Comparison of ENCODE assay signal across 21 mouse cellular contexts in genomic region chr4:120199184-120199885, GRCm38 (mm10). TPM values are rescaled to one million over a fixed set of nuclear protein-coding genes. Genes with fewer than 3 reads are reported as not detected.
DNase-seq lines count a peak whose midpoint lies in the region; ATAC-seq lines count a peak whose summit lies in the region.
"Had no signal": no experiment of that assay in that cellular context is flagged by ENCODE, and none has a peak within 500 bp of the region (broad histone marks: within the 10 kb centered on the region; RNA-seq: fewer than 3 reads in every experiment).

No protein-coding gene starts in this region.

- no peak overlapping the region for H3K4me3 ChIP-seq in intestine, embryonic 14.5 days (ENCODE audit: low read depth, low read length)
- H3K4me3 ChIP-seq in stomach, embryonic 15.5 days (replicated peaks), result no peak overlapping the region
- H3K4me3 ChIP-seq: erythroblast, embryonic 14.5 days; liver, embryonic 13.5 days; midbrain, embryonic 13.5 days had no signal

- no peaks in the 10 kb centered on the region for H3K27me3 ChIP-seq in intestine, embryonic 14.5 days (replicated peaks; ENCODE audit: control insufficient read depth, insufficient read depth, low read length)
- H3K27me3 ChIP-seq in stomach, embryonic 15.5 days (replicated peaks), result no peaks in the 10 kb centered on the region
- H3K27me3 ChIP-seq: liver, embryonic 13.5 days; midbrain, embryonic 13.5 days had no signal

- H3K4me1 ChIP-seq in intestine, embryonic 14.5 days (replicated peaks; ENCODE audit: control insufficient read depth, insufficient read depth, low read length), result peaks cover 13% of the 10 kb centered on the region
- H3K4me1 ChIP-seq in stomach, embryonic 15.5 days, result peaks cover 4% of the 10 kb centered on the region; the same call in 1 of the 2 replicates
- H3K4me1 ChIP-seq: liver, embryonic 13.5 days had no signal

- no peaks in the 10 kb centered on the region for H3K9me3 ChIP-seq in intestine, embryonic 14.5 days (ENCODE audit: control insufficient read depth, low read length)
- H3K9me3 ChIP-seq in stomach, embryonic 15.5 days, result no peaks in the 10 kb centered on the region
- H3K9me3 ChIP-seq: liver, embryonic 13.5 days; midbrain, embryonic 13.5 days had no signal

- no peaks in the 10 kb centered on the region for H3K36me3 ChIP-seq in intestine, embryonic 14.5 days (ENCODE audit: control insufficient read depth, insufficient read depth, low read length)
- no peaks in the 10 kb centered on the region for H3K36me3 ChIP-seq in stomach, embryonic 15.5 days
- H3K36me3 ChIP-seq: G1E; liver, embryonic 13.5 days; midbrain, embryonic 13.5 days had no signal

- no peak overlapping the region for H3K27ac ChIP-seq in intestine, embryonic 14.5 days (ENCODE audit: low read depth)
- no peak overlapping the region for H3K27ac ChIP-seq in stomach, embryonic 15.5 days
- H3K27ac ChIP-seq: kidney, postnatal 0 days; liver, embryonic 13.5 days; midbrain, embryonic 13.5 days had no signal

- ATAC-seq in intestine, embryonic 14.5 days (replicated peaks; ENCODE audit: low FRiP score, low TSS enrichment, low read depth), result 0 out of 2 replicates have a peak, but pooled peaks have one; percentile 18
- ATAC-seq in stomach, embryonic 15.5 days (ENCODE audit: insufficient read depth, low FRiP score, low read depth), result peak; percentile 51; the same call in 1 of the 2 replicates
- ATAC-seq: forebrain, embryonic 16.5 days; hindbrain, embryonic 16.5 days; midbrain, embryonic 13.5 days had no signal

- H3K9ac ChIP-seq in intestine, embryonic 14.5 days (ENCODE audit: low read length), result no peak overlapping the region
- H3K9ac ChIP-seq in stomach, embryonic 15.5 days, result no peak overlapping the region
- H3K9ac ChIP-seq: liver, embryonic 13.5 days; midbrain, embryonic 13.5 days had no signal

- WGBS in intestine, embryonic 14.5 days, result 56% methylated on average over 9 of the region's 9 CpGs
- WGBS in stomach, embryonic 15.5 days, result 42% methylated on average over 9 of the region's 9 CpGs

- no peak overlapping the region for H3K4me2 ChIP-seq in intestine, embryonic 14.5 days (ENCODE audit: low read length)
- no peak overlapping the region for H3K4me2 ChIP-seq in stomach, embryonic 15.5 days
- H3K4me2 ChIP-seq: liver, embryonic 13.5 days; midbrain, embryonic 13.5 days had no signal

- DNase-seq in heart, postnatal 4 days, result peak; percentile 15
- no peak for DNase-seq in heart, postnatal 25 days (ENCODE audit: low spot score)
- DNase-seq in intestine, embryonic 14.5 days (ENCODE audit: low spot score), result no peak
- DNase-seq in lung, postnatal 10 days, result peak; percentile 64
- DNase-seq in thymus, postnatal 36 days, result no peak
- DNase-seq in adrenal gland, adult 18-20 months (ENCODE audit: low spot score in 2 of 2), result no peak
- DNase-seq: adrenal gland, postnatal 36 days; cerebellum, adult 11 months; embryo, embryonic 11 days; gastrocnemius, postnatal 10 days; layer of hippocampus, adult 9-11 months; liver, embryonic 13.5 days; right cerebral cortex, postnatal 4 days had no signal

- intact Hi-C loops in heart, postnatal 25 days (cut with DNase I), result no loop called here

RNA-seq across cellular contexts. Expression of gene Edn2, which starts 38.3 kb away (rescaled TPM):
- not detected for total RNA-seq in heart, postnatal 4 days (2021)
- total RNA-seq in heart, postnatal 25 days (2021), result not detected
- polyA plus RNA-seq in intestine, embryonic 14.5 days (2014; fragmentation: Nextera tagmentation; extraction: Ambion mirVana), result 4.4 and 4.7 TPM in 2 replicates
- 3.7 and 3.8 TPM in 2 replicates for polyA plus RNA-seq in stomach, embryonic 15.5 days (2015; fragmentation: Nextera tagmentation; extraction: Ambion mirVana)
- under 1 TPM in 1 of 2 experiments, not detected in 1; 0.26 TPM for total RNA-seq in adrenal gland, adult 18-20 months (2021)
- total RNA-seq: adrenal gland, postnatal 36 days; G1E; gastrocnemius, postnatal 10 days; left cerebral cortex, postnatal 36 days had no signal
- polyA plus RNA-seq: erythroblast, embryonic 14.5 days; G1E; hindbrain, embryonic 16.5 days; kidney, postnatal 0 days; midbrain, embryonic 13.5 days had no signal

Comparison
In these comparisons a context has a peak if more than half of its experiments do, and no peak if none do; other contexts are left out.
1. DNase-seq: peak in heart, postnatal 4 days (single experiment) and lung, postnatal 10 days (single experiment); none in heart, postnatal 25 days (single experiment), intestine, embryonic 14.5 days (single experiment), thymus, postnatal 36 days (0 of 2) and adrenal gland, adult 18-20 months (0 of 2).